Mouse (Mus musculus) stomach, embryonic 14.5 days (tissue): Measurements from ENCODE around the gene Ttc39a. TPM values are rescaled to one million over a fixed set of nuclear protein-coding genes. Genes with fewer than 3 reads are reported as not detected.

Experiments
- ATAC-seq: fragments of 200-750 bp; cut with Nextera tagmentation; 2 replicates; pipeline ENCODE4 v1.8.0; 2017; ENCODE audit warnings: low read depth, moderate TSS enrichment; ENCODE audit not compliant: insufficient number of reproducible peaks, insufficient read depth, low FRiP score
- H3K27ac ChIP-seq: fragments of 300-500 bp; sonication (generic); 2 replicates; pipeline ENCODE4 v1.5.1; 2014; ENCODE audit warnings: mild to moderate bottlenecking, low read length, moderate library complexity, mixed read lengths
- H3K27me3 ChIP-seq: fragments of 300-500 bp; sonication (generic); 2 replicates; pipeline ENCODE4 v1.6.1; 2014; ENCODE audit warnings: low read length, control low read depth, mixed read lengths; ENCODE audit not compliant: control insufficient read depth, insufficient read depth
- H3K36me3 ChIP-seq: fragments of 300-500 bp; sonication (generic); 2 replicates; pipeline ENCODE4 v1.6.1; 2014; ENCODE audit warnings: mild to moderate bottlenecking, control low read depth, low read length, moderate library complexity, mixed read lengths; ENCODE audit not compliant: control insufficient read depth, insufficient read depth
- H3K4me1 ChIP-seq: fragments of 300-500 bp; sonication (generic); 2 replicates; pipeline ENCODE4 v1.6.1; 2014; ENCODE audit warnings: low read length, control low read depth, mixed read lengths; ENCODE audit not compliant: control insufficient read depth, insufficient read depth
- H3K4me2 ChIP-seq: fragments of 300-500 bp; sonication (generic); replicated peaks from 2 replicates; pipeline ENCODE4 v1.6.1; 2014; ENCODE audit warnings: low read depth, low read length, control low read depth
- H3K4me3 ChIP-seq: fragments of 300-500 bp; sonication (generic); 2 replicates; pipeline ENCODE4 v1.5.1; 2014; ENCODE audit warnings: low read depth, low read length, control low read depth
- H3K9ac ChIP-seq: fragments of 300-500 bp; sonication (generic); replicated peaks from 2 replicates; pipeline ENCODE4 v1.6.1; 2014; ENCODE audit warnings: low read depth, mild to moderate bottlenecking, control low read depth, low read length, moderate library complexity, mixed read lengths
- H3K9me3 ChIP-seq: fragments of 300-500 bp; sonication (generic); 2 replicates; pipeline ENCODE4 v1.6.1; 2016; ENCODE audit warnings: low read depth, low read length, control low read depth; ENCODE audit not compliant: control insufficient read depth
- WGBS: fragments of 180-500 bp; shearing (Covaris S2); extraction: QIAGEN DNeasy Blood & Tissue Kit; methylation state at CpG from one replicate; pipeline ENCODE4 v1.1.7; 2014; 5-methylcytosine and 5-hydroxymethylcytosine counted together
- polyA plus RNA-seq: library from polyadenylated mRNA; unstranded; fragments of >200 nt; fragmentation: Nextera tagmentation; extraction: Ambion mirVana; gene quantifications from 2 replicates; pipeline ENCODE4 v1.2.1, GENCODE M21; 2014

The Ttc39a gene
- polyA plus RNA-seq, 1 experiment from 2014 or later, result 10.1 TPM

DNA sequence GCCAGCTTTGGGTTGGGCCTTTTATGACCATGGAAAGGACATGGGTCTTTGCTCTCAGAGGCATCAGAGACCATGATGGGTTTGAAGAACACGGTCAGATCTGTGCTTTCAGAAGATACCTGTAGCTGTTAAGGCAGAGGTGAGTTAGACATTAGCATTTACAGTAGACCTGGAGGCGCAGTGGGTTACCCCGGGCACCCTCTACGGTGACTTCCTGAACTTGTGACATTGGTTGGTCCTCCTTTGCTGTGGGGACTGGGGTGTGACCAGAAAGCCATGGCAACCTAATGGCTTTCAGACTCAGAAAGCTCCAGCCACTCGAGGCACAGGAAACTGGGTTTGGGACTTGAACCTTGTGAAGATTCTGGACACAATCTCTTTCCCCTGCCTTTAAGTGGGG lies 5.8 kb downstream of the Ttc39a start:
- Histone ChIP-seq H3K4me1 (no peaks in the 10 kb centered on the region), H3K27ac (no peak overlapping the region), H3K9ac (no peak overlapping the region), H3K9me3 (no peaks in the 10 kb centered on the region), H3K4me3 (no peak overlapping the region), H3K4me2 (no peak overlapping the region), H3K27me3 (no peaks in the 10 kb centered on the region), H3K36me3 (no peaks in the 10 kb centered on the region)
- ATAC-seq, result no peak
- 94% methylated on average over 5 of the region's 5 CpGs for WGBS

DNA sequence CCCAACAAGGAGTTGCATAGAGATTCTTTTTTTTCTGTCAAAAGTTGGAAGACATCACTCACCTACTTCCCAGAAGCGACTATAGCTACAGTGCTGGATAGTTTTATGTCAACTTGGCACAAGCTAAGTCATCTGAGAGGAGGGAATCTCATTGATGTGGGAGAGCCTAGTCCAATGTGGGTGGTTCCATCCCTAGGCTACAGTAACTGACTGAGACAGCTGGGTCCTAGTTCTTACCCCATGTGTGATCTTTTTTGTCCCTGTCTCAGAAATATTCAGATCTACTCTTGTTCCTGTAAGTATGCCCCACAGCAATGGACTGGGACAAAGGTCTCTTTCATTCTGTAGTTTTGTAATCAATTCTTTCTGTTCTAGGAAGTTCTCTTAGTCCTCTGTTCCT lies 11.6 kb downstream of the Ttc39a start:
- no peaks in the 10 kb centered on the region for H3K27me3 ChIP-seq
- H3K4me2 ChIP-seq, result no peak overlapping the region
- H3K9ac ChIP-seq, result no peak overlapping the region
- H3K4me1 ChIP-seq, result no peaks in the 10 kb centered on the region
- ATAC-seq, result no peak
- no peaks in the 10 kb centered on the region for H3K9me3 ChIP-seq
- H3K27ac ChIP-seq, result no peak overlapping the region
- no peak overlapping the region for H3K4me3 ChIP-seq
- WGBS, result 70% methylated on average over 1 of the region's 1 CpGs
- H3K36me3 ChIP-seq, result no peaks in the 10 kb centered on the region

DNA sequence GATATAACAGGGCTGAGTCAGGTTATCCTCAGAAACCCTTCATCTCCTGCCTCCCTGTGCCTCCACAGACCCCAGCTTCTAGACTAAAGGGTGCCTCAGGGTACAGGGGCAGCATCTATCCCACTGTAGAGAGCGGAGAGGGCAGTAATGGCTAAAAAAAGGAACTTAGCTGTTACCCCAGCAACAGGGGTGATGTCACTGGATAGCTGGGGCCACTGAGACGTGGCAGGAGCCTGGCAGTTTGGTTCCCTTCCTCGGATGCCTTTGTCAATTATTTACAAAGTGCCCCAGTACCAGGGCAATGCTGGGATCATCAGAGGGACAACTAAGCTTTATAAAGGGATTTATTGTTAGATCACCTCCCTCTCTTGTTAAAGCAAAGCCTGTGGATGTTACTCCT lies 12.6 kb downstream of the Ttc39a start:
- Histone ChIP-seq H3K27me3 (no peaks in the 10 kb centered on the region), H3K4me2 (no peak overlapping the region), H3K36me3 (no peaks in the 10 kb centered on the region), H3K9me3 (no peaks in the 10 kb centered on the region), H3K9ac (no peak overlapping the region), H3K27ac (no peak overlapping the region), H3K4me1 (no peaks in the 10 kb centered on the region), H3K4me3 (no peak overlapping the region)
- WGBS, result 38% methylated on average over 3 of the region's 3 CpGs
- no peak for ATAC-seq

DNA sequence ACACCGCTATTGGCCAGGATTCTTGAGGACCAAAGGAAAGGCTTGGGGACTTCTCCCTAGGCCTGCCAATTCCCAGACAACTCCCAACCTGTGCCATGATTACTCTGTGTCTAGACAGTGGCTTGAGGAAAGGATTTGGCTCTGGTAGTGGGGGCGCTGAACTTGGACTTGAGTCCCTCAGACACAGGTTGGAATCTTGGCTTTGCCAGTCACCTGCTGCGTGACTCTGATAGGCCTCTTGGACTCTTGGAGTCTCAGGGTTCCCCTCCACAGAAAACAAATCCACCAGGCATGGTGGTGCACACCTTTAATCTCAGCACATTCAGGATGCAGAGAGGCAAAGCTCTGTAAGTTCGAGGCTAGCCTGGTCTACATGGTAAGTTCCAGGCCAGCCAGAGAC lies 13.1 kb downstream of the Ttc39a start:
- H3K4me3 ChIP-seq, result no peak overlapping the region
- H3K9ac ChIP-seq, result no peak overlapping the region
- H3K4me1 ChIP-seq, result no peaks in the 10 kb centered on the region
- no peak overlapping the region for H3K27ac ChIP-seq
- 85% methylated on average over 4 of the region's 4 CpGs for WGBS
- H3K36me3 ChIP-seq, result no peaks in the 10 kb centered on the region
- no peak overlapping the region for H3K4me2 ChIP-seq
- H3K27me3 ChIP-seq, result no peaks in the 10 kb centered on the region
- no peaks in the 10 kb centered on the region for H3K9me3 ChIP-seq
- ATAC-seq, result no peak

DNA sequence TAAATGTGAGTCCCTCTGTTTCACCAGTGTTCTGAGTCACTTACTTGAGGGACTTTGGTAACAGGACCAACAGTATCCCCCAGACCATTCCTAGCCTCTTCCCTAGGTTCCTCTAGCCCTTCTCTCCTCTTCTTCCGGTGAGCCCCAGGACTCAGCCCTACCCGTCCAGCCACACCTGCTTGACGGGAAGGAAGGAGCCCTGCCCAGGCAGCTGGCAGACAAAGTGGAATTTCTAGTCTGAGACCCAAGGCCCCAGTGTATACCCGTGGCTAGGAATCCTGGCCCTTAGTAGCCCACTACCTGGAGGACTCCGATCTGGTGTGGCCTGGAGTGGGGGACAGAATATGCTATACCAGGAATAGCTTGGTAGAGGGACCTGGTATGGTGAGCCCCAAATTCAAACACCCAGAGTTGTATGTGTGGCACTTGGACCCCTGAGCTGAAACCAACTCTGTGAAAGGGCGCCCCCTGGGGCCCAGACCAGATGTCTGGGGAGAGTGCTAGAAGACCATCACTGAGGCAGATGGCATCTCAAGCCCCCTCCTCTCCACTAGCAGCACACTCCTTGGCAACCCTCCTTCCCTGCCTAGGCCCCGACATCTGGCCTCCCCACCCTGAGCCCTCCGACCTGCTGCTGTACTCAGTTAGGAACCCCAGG lies 13.8 kb downstream of the Ttc39a start:
- Histone ChIP-seq H3K9me3 (no peaks in the 10 kb centered on the region), H3K4me2 (no peak overlapping the region), H3K4me1 (no peaks in the 10 kb centered on the region), H3K27me3 (no peaks in the 10 kb centered on the region), H3K36me3 (no peaks in the 10 kb centered on the region), H3K9ac (no peak overlapping the region), H3K4me3 (no peak overlapping the region), H3K27ac (no peak overlapping the region)
- ATAC-seq, result peak; percentile 43; the same call in 1 of the 2 replicates
- WGBS, result 65% methylated on average over 8 of the region's 8 CpGs

DNA sequence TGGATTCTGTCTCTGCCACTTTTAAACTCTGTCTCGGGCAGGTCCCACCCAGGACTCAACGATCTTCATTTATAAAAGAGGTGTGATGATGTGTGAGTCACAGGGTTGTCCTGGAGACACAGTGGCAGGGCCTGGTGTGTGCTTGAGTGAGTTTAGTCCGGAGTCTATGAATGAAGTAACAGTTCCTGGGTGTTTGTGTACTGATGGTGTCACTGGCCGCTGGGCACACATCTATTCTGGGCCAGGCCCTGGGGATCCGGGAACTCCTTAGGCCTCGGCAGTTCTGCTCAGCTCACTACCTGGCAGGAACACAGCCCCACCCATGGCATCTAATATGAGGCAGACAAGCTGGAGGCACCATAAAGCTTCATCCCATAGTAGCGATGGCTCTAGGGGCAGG lies 15.2 kb downstream of the Ttc39a start:
- no peak overlapping the region for H3K4me3 ChIP-seq
- no peak overlapping the region for H3K9ac ChIP-seq
- ATAC-seq, result no peak
- H3K36me3 ChIP-seq, result no peaks in the 10 kb centered on the region
- H3K27me3 ChIP-seq, result no peaks in the 10 kb centered on the region
- H3K27ac ChIP-seq, result no peak overlapping the region
- no peak overlapping the region for H3K4me2 ChIP-seq
- 83% methylated on average over 7 of the region's 7 CpGs for WGBS
- H3K4me1 ChIP-seq, result no peaks in the 10 kb centered on the region
- no peaks in the 10 kb centered on the region for H3K9me3 ChIP-seq

DNA sequence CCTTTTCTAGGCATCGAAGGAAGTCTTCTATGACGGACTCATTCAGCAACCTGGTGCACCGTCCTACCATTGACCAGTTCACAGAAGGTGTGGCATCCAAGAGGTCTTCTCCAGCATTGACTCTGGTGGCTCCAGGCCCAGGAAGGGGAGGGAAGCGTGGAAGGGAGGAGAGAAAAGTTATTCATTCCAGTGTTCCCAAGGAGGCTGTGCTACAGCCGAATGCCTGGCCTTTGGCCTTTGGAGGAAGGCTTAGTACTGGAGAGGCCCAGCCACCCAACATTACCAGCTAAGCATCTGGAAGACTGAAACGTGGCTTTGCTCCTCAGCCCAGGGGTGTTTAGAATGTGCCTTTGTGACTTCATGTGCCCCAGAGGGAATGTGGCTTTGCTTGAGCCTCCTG lies 16.0 kb downstream of the Ttc39a start:
- Histone ChIP-seq H3K4me1 (no peaks in the 10 kb centered on the region), H3K27me3 (no peaks in the 10 kb centered on the region), H3K9ac (no peak overlapping the region), H3K36me3 (no peaks in the 10 kb centered on the region), H3K4me3 (no peak overlapping the region), H3K9me3 (no peaks in the 10 kb centered on the region), H3K4me2 (no peak overlapping the region), H3K27ac (no peak overlapping the region)
- ATAC-seq, result no peak
- WGBS, result 79% methylated on average over 6 of the region's 6 CpGs

DNA sequence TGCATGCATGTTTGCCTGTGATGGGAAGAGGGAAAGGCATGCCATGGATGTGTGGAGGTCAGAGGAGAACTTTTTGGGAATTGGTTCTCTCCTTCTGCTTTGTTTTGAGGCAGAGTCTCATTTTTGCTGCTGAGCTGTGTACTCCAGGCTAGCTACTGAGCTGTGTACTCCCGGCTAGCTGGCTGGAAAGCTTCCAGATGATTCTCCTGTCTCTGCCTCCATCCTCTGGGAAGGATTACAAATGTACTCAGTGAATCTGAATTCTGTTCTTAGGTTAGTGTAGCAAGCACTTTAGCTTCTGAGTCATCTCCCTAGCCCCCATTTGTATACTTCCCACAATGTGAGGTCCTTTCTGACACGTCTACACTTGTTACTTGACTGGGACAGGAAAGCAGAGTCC lies 17.0 kb downstream of the Ttc39a start:
- H3K9ac ChIP-seq, result no peak overlapping the region
- no peak for ATAC-seq
- 61% methylated on average over 2 of the region's 2 CpGs for WGBS

DNA sequence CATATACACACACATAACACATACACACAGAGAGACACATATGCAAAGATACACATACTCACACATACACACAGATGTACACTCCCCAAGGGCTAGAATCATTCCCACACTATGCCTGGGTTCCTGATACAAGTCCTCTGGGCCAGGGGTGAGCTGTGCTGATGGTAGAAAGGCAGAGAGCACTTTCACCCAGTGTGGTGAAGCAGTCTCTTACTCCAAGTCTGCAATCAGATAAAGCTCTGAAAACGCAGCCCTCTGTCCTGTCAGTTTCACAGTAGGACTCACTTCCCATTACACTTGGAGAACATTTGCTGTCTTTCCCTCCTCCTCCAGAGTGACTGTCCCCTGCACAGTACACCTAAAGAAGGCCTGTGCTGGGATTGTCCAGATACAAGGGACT lies 20.6 kb downstream of the Ttc39a start:
- H3K36me3 ChIP-seq, result no peaks in the 10 kb centered on the region
- no peaks in the 10 kb centered on the region for H3K9me3 ChIP-seq
- no peak overlapping the region for H3K9ac ChIP-seq
- no peaks in the 10 kb centered on the region for H3K27me3 ChIP-seq
- 57% methylated on average over 1 of the region's 1 CpGs for WGBS
- H3K4me3 ChIP-seq, result no peak overlapping the region
- H3K27ac ChIP-seq, result no peak overlapping the region
- H3K4me1 ChIP-seq, result no peaks in the 10 kb centered on the region
- no peak overlapping the region for H3K4me2 ChIP-seq
- no peak for ATAC-seq

More for the DNA sequence above, 17.0 kb downstream of the Ttc39a start:
- H3K27me3 ChIP-seq, result no peaks in the 10 kb centered on the region
- no peak overlapping the region for H3K4me2 ChIP-seq
- H3K4me1 ChIP-seq, result no peaks in the 10 kb centered on the region
- no peak overlapping the region for H3K27ac ChIP-seq
- H3K4me3 ChIP-seq, result no peak overlapping the region
- H3K9me3 ChIP-seq, result no peaks in the 10 kb centered on the region
- H3K36me3 ChIP-seq, result no peaks in the 10 kb centered on the region
